Mouse (Mus musculus) Patski (cell line): ENCODE results near the gene Sec24a. TPM values are rescaled to one million over a fixed set of nuclear protein-coding genes. Genes with fewer than 3 reads are reported as not detected.
A peak's percentile ranks its signal among the peaks of the same experiment; 100 is the strongest.
"Not testable (repeated sequence)": the region's sequence is repeated elsewhere in the genome, so short reads cannot be mapped to it uniquely, and the experiment has no call there.

Source experiments
- ATAC-seq: fragments of 100-300 bp; one replicate; pipeline ENCODE4 v1.8.0; 2021
- CTCF ChIA-PET: fragments of 350-600 bp; sonication (Branson Sonifier 250); formaldehyde crosslinking; loops from one replicate; lab custom pipeline; 2022; ENCODE audit warnings: inconsistent platforms; lab: Charles Lee
- POLR2A ChIA-PET: fragments of 350-600 bp; sonication (Branson Sonifier 250); formaldehyde crosslinking; loops from one replicate; lab custom pipeline; 2022; ENCODE audit warnings: antibody characterized with exemption, inconsistent platforms; lab: Charles Lee
- DNase-seq: peaks from one replicate; pipeline ENCODE4 v3.0.0-alpha.2; 2011; ENCODE audit warnings: low read depth, low spot score
- H3K27me3 ChIP-seq: fragments of 371-371 bp; one replicate; pipeline ENCODE4 v1.5.1; 2021
- CTCF ChIP-seq: fragments of 100-300 bp; IDR thresholded peaks from one replicate; pipeline ENCODE4 v1.5.1; 2021
- in situ Hi-C: fragments of 300-500 bp; cut with MboI; formaldehyde crosslinking; loops from 3 replicates; pipeline ENCODE4 v1.11.1; 2018; ENCODE audit warnings: low pct_unique_long_range_greater_than_20kb, mixed read lengths
- polyA plus RNA-seq: library from polyadenylated mRNA; unstranded; gene quantifications from one replicate; pipeline ENCODE4 v1.2.3, GENCODE M21; 2021

Gene Sec24a
- polyA plus RNA-seq: 18.8 TPM

DNA sequence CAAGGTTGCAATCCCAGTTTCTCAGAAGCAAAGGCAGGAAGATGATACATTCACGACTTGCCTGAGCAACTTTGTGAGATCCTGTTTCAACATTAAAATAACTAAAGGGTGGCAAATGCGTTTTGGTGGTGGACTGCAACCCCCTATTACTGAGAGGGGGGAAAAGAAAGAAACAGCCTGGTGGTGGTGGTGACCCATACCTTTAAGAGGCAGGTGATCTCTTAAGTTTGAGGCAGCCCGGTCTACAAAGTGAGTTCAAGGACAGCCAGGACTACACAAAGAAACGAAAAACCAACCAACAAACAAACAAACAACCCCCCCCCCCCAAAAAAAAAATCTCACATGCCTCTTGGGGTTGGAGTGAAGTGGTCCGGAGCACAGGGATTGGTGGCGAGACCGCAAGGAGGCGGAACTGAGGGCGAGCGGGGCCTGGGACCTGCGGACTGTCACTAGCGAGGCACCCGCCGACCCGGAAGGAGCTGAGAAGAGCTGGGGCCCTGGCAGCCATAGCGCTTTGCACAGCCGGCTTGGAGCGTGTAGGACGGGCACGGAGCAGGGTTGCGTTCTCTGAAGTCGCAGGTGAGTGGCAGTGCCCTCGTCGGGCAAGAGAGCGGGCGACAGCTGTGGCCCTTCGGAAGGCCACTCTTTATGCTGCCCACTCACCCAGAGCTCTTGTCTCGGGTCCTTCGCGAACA lies at the start of gene Sec24a, which contains the start of gene Sar1b:
Gene Sec24a, minus strand, starts transcription at position 422 of the 695 bp plus-strand sequence.
Gene Sar1b, plus strand, starts transcription at position 475 of the 695 bp plus-strand sequence.
- no peak for TF ChIP-seq CTCF
- POLR2A ChIA-PET: interaction anchor here (0.6 kb wide), 1 partner anchor 38 kb away, joined by 5 read pairs; no protein-coding TSS in a partner anchor
- ATAC-seq: peak; percentile 76
- CTCF ChIA-PET: interaction anchor here (1.1 kb wide), 1 partner anchor 19 kb away, joined by 4 read pairs; no protein-coding TSS in a partner anchor
- in situ Hi-C loops: no loop called here
- no peak for DNase-seq
- no peaks in the 10 kb centered on the region for H3K27me3 ChIP-seq

DNA sequence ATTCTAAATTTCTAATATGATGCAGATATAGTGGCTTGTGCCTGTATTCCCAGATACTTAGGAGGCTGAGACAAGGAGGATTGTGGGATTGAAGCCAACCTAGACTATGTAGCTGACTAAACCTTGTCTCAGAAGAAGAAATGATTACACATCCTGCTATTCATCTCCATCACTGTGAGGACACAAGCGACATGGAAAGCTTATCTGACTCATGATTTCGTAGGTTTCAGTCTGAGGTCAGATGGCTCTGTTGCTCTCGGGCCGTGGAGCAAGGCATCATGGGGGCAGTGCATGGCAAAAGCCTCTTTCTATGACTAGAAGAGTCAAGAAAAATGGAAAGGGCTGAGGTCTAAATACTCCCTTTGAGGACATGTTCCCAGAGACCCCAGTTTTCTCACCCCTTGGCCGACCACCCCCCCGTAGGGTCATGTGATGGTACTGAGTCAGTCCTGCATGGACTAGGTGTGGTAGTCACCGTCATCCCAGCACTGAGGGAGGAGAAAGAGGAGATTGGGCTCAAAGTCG lies 48.6 kb upstream of the Sec24a start:
- no peaks in the 10 kb centered on the region for H3K27me3 ChIP-seq
- in situ Hi-C loops: no loop called here
- no peak for TF ChIP-seq CTCF
- CTCF ChIA-PET: interaction anchor here (0.9 kb wide), 1 partner anchor 86 kb away, joined by 3 read pairs; no protein-coding TSS in a partner anchor
- DNase-seq (no peak), ATAC-seq (no peak)
- POLR2A ChIA-PET: no interaction called here

DNA sequence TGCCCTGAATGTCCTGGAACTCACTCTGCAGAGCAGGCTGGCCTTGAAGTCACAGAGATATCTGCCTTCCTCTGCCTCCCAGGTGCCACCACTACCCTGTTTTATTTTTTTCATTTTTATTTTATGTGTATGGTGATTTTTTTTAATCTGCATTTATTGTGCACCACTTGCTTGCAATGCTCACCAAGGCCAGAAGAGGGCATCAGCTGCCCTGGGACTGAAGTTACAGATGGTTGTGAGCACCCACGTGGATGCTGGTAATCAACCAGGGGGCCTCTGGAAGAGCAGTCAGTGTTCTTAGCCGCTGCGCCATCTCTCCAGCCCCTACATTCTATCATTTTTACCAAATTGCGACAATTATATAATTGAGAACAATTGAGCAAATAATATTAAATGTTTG lies 47.8 kb upstream of the Sec24a start:
- CTCF ChIA-PET: no interaction called here
- no peak for DNase-seq
- ATAC-seq: no peak
- no peaks in the 10 kb centered on the region for H3K27me3 ChIP-seq
- POLR2A ChIA-PET: no interaction called here
- in situ Hi-C loops: no loop called here
- peak; percentile 71 for TF ChIP-seq CTCF

GRCm38 (mm10) chr11:51809632-51810224 lies 46.3 kb upstream of the Sec24a start:
- ChIA-PET POLR2A (interaction anchor here (0.6 kb wide), 1 partner anchor 238 kb away, joined by 3 read pairs; no protein-coding TSS in a partner anchor), CTCF (no interaction called here)
- DNase-seq: no peak
- H3K27me3 ChIP-seq: no peaks in the 10 kb centered on the region
- in situ Hi-C loops: no loop called here
- no peak for TF ChIP-seq CTCF
- ATAC-seq: no peak

GRCm38 (mm10) chr11:51807108-51807879 lies 43.9 kb upstream of the Sec24a start:
- CTCF ChIA-PET: interaction anchor here (1.0 to 3.7 kb wide), 4 partner anchors 11 to 28 kb away, joined by 3 to 16 read pairs (median 4); no protein-coding TSS in a partner anchor
- no peak for ATAC-seq

DNA sequence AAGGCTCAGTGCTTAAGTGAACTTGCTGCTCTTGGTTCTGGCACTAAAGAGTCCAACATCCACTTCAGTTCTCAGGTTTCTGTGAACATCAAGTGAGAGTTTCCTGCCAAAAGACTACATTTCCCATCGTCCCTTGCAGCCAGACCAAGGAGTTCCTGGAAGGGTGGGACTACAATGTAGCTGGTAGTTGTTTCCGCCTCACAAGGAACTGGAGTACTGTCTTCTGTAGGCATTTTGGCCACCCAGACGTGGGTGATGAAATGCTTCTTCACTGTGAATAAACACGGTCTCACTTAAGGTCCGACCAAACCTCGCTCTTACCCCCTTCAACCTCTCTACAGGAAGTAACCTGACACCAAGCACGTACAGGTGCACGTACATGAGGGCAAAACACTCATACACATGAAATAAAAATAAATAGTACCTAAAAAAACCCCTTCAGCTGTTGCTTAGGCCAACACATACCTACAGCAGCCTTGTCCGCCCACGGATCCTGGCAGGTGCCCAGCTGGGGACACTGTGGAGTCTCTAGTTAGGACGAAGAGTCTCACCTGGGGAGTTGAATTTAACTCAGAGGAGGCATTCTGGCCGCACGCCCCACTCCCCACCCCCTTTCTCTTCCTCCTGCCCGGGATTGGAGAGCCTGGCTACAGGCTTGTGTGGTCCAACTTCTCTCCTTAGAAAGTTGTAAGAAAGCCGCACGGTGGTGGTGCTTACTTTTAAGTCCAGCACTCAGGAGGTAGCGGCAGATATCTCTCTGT lies 42.0 kb upstream of the Sec24a start:
- DNase-seq (no peak), ATAC-seq (peak; percentile 61)
- H3K27me3 ChIP-seq: no peaks in the 10 kb centered on the region
- TF ChIP-seq CTCF: no peak
- in situ Hi-C loops: no loop called here
- ChIA-PET CTCF (interaction anchor here (1.2 to 3.7 kb wide), 4 partner anchors 13 to 415 kb away, joined by 3 to 16 read pairs (median 4); no protein-coding TSS in a partner anchor), POLR2A (interaction anchor here (0.9 kb wide), 1 partner anchor 116 kb away, joined by 3 read pairs; no protein-coding TSS in a partner anchor)

More at GRCm38 (mm10) chr11:51807108-51807879, 43.9 kb upstream of the Sec24a start:
- TF ChIP-seq CTCF: no peak
- in situ Hi-C loops: no loop called here
- DNase-seq: no peak
- H3K27me3 ChIP-seq: no peaks in the 10 kb centered on the region
- POLR2A ChIA-PET: interaction anchor here (0.6 kb wide), 1 partner anchor 42 kb away, joined by 5 read pairs; no protein-coding TSS in a partner anchor

GRCm38 (mm10) chr11:51800634-51801325 lies 37.3 kb upstream of the Sec24a start:
- DNase-seq: no peak

GRCm38 (mm10) chr11:51796272-51796671 lies 32.8 kb upstream of the Sec24a start:
- in situ Hi-C loops: no loop called here
- TF ChIP-seq CTCF: no peak
- no peak for ATAC-seq
- CTCF ChIA-PET: no interaction called here
- no peaks in the 10 kb centered on the region for H3K27me3 ChIP-seq
- POLR2A ChIA-PET: no interaction called here
- DNase-seq: no peak

More at GRCm38 (mm10) chr11:51800634-51801325, 37.3 kb upstream of the Sec24a start:
- no peak for ATAC-seq
- in situ Hi-C loops: no loop called here
- ChIA-PET POLR2A (no interaction called here), CTCF (interaction anchor here (1.5 kb wide), 1 partner anchor 15 kb away, joined by 3 read pairs; no protein-coding TSS in a partner anchor)
- no peak for TF ChIP-seq CTCF
- no peaks in the 10 kb centered on the region for H3K27me3 ChIP-seq

- in situ Hi-C loops: no loop called here
- CTCF ChIA-PET: interaction anchor here (0.7 to 1.5 kb wide), 2 partner anchors 8 to 25 kb away, joined by 3 read pairs; no protein-coding TSS in a partner anchor
- TF ChIP-seq CTCF: no peak
- no peaks in the 10 kb centered on the region for H3K27me3 ChIP-seq
- POLR2A ChIA-PET: no interaction called here
- ATAC-seq: no peak
- DNase-seq: no peak
Measured at GRCm38 (mm10) chr11:51790662-51791061, 27.2 kb upstream of the Sec24a start.

- DNase-seq, H3K27me3 ChIP-seq, POLR2A ChIA-PET, ATAC-seq: not testable (repeated sequence)
- CTCF ChIA-PET: interaction anchor here (1.3 kb wide), 1 partner anchor 9 kb away, joined by 3 read pairs; no protein-coding TSS in a partner anchor
- in situ Hi-C loops: loop anchor here (5.0 kb wide), 1 partner anchor 172 kb away; the partner anchor contains the start of gene Nhp2
Measured at GRCm38 (mm10) chr11:51789735-51790134, 26.3 kb upstream of the Sec24a start.
